Mouse (Mus musculus) megakaryocyte, embryonic 14.5 days (primary cell): ENCODE data around the gene 1700025F22Rik.

Source experiments
- FLI1 ChIP-seq: IDR thresholded peaks from 2 replicates; pipeline ENCODE4 v1.6.1; 2012; ENCODE audit warnings: low read length, inconsistent platforms, mixed read lengths
- GATA1 ChIP-seq: IDR thresholded peaks from 3 replicates; pipeline ENCODE4 v1.6.1; 2012; ENCODE audit warnings: mixed read lengths, low read length, inconsistent platforms, borderline replicate concordance

GRCm38 (mm10) chr19:11165172-11165571 lies at the start of gene 1700025F22Rik:
- TF ChIP-seq GATA1 (no peak), FLI1 (no peak)
